Mouse (Mus musculus) thymus, adult 2 months (tissue): ENCODE measurements around the gene Map7.

Experiments used
- CTCF ChIP-seq: fragments of 200-500 bp; IDR thresholded peaks from 2 replicates; pipeline ENCODE4 v1.5.1; 2012; ENCODE audit warnings: mild to moderate bottlenecking, control low read depth, low read length, moderate library complexity, borderline replicate concordance; ENCODE audit not compliant: control insufficient read depth, poor library complexity, insufficient read depth; ENCODE audit errors: extremely low read depth
- POLR2A ChIP-seq: fragments of 200-500 bp; IDR thresholded peaks from 2 replicates; pipeline ENCODE4 v1.6.1; 2012; ENCODE audit warnings: mild to moderate bottlenecking, low read length, control low read depth, moderate library complexity; ENCODE audit not compliant: control insufficient read depth, poor library complexity, insufficient read depth; ENCODE audit errors: extremely low read depth

DNA sequence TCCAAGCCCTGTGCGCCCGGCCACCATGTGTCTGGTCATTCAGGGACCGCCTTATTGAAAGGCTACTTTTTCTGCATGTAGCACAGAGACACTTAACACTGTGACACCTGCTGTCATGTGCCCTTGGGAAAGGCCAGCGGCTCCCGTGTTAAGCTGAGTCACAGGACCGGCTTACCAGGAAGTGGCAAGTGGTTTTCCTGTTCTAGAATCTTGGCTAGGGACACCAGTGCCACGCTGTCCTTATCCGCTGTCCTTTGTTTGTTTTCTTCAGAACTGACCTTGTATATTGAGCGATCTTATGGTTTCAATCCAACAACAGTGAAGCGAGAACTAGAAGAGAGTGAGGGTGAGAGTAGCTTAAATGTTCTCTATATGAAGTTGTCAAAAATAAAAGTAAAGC, 85.2 kb downstream of the Map7 start:
- TF ChIP-seq CTCF (no peak), POLR2A (no peak)
